Mouse (Mus musculus): ENCODE data around the gene Snrk. TPM values are rescaled to one million over a fixed set of nuclear protein-coding genes. Genes with fewer than 3 reads are reported as not detected.

The Snrk gene
- polyA plus RNA-seq, 1 experiment = 49.0 TPM

GRCm38 (mm10) chr9:122094171-122094570 lies 22.9 kb upstream of the Snrk start:
- no peak for DNase-seq
- H3K4me1 ChIP-seq (ENCODE audit: control insufficient read depth, insufficient read depth, low read length) = no peaks in the 10 kb centered on the region
- no peak overlapping the region for H3K4me3 ChIP-seq (ENCODE audit: insufficient read depth, low read depth, low read length)
- 83% methylated on average over 1 of the region's 1 CpGs for WGBS
- H3K27me3 ChIP-seq (replicated peaks; ENCODE audit: control insufficient read depth, insufficient read depth, low read length) = no peaks in the 10 kb centered on the region
- TF ChIP-seq CTCF (conservative IDR thresholded peaks at IDR 0.05; ENCODE audit: insufficient read depth, insufficient read length, low read depth, low read length) = no peak
- no peak for TF ChIP-seq POLR2A (IDR thresholded peaks at IDR 0.05; ENCODE audit: low read depth, low read length)
- no peak overlapping the region for H3K27ac ChIP-seq (ENCODE audit: insufficient read depth, low read depth, low read length)
- H3K36me3 ChIP-seq (ENCODE audit: control insufficient read depth, insufficient read depth, low read length) = no peaks in the 10 kb centered on the region

DNA sequence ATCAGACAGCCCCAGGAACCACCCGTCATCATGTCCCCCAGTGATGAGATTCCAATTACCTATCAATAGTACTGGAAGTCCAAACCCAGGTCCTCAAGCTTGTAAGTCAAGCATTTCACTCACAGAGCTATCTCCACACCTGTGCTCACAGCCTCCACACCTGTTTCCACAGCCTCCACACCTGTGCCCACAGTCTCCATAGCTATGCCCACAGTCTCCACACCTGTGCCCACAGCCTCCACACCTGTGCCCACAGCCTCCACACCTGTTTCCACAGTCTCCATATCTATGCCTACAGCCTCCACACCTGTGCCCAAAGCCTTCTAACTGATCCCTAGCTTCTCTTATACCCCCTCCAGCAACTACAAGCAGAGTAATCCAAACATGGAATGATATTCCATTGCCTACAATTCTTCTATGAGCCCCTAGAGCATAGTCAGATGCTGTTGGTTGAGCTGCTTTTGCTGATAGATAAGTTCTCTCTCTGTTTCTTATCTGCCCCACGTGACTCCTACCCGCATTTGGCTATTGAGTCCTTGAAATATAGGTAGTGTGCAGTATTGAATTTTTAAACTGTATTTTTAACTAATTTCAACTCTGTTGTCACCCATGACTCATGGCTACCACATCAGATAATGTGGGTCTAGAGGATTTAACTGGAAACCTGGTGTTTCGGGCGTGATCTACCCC lies 20.1 kb upstream of the Snrk start:
- TF ChIP-seq POLR2A (IDR thresholded peaks at IDR 0.05; ENCODE audit: low read depth, low read length) (no peak), CTCF (conservative IDR thresholded peaks at IDR 0.05; ENCODE audit: insufficient read depth, insufficient read length, low read depth, low read length) (no peak)
- no peaks in the 10 kb centered on the region for H3K27me3 ChIP-seq (replicated peaks; ENCODE audit: control insufficient read depth, insufficient read depth, low read length)

GRCm38 (mm10) chr9:122097535-122097934 lies 19.5 kb upstream of the Snrk start:
- Histone ChIP-seq H3K4me3 (ENCODE audit: insufficient read depth, low read depth, low read length) (no peak overlapping the region), H3K4me1 (ENCODE audit: control insufficient read depth, insufficient read depth, low read length) (no peaks in the 10 kb centered on the region), H3K27me3 (replicated peaks; ENCODE audit: control insufficient read depth, insufficient read depth, low read length) (no peaks in the 10 kb centered on the region), H3K27ac (ENCODE audit: insufficient read depth, low read depth, low read length) (no peak overlapping the region), H3K36me3 (ENCODE audit: control insufficient read depth, insufficient read depth, low read length) (no peaks in the 10 kb centered on the region)
- TF ChIP-seq POLR2A (IDR thresholded peaks at IDR 0.05; ENCODE audit: low read depth, low read length) (no peak), CTCF (conservative IDR thresholded peaks at IDR 0.05; ENCODE audit: insufficient read depth, insufficient read length, low read depth, low read length) (no peak)
- 70% methylated on average over 6 of the region's 6 CpGs for WGBS
- no peak for DNase-seq

More for the DNA sequence above, 20.1 kb upstream of the Snrk start:
- 97% methylated on average over 5 of the region's 5 CpGs for WGBS
- no peaks in the 10 kb centered on the region for H3K4me1 ChIP-seq (ENCODE audit: control insufficient read depth, insufficient read depth, low read length)
- H3K27ac ChIP-seq (ENCODE audit: insufficient read depth, low read depth, low read length) = no peak overlapping the region
- DNase-seq = no peak
- H3K36me3 ChIP-seq (ENCODE audit: control insufficient read depth, insufficient read depth, low read length) = no peaks in the 10 kb centered on the region
- no peak overlapping the region for H3K4me3 ChIP-seq (ENCODE audit: insufficient read depth, low read depth, low read length)

DNA sequence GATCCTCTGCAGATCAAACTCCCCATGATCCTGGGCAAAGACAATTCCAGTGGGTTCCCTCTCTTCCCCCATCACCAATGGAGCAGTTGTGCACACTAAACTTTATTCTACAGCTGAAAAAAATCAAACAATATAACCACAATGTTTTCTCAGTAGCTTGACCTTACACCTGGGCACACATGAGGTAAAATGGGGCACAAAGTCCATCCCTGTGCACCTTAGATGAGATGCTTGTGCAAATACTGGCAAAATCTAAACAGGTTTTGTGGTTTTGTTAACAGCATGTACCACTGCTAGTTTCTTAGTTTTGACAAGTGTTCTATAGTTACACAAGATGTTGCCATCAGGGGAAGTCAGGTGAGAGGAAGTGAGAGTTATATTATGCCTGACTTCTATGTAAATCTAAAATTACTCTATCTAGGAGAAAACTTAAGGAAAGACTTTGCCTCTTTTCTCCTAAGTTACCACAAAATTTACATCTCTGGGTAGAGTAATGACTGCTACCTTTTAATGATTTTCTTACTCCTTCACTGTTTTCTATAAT lies 16.4 kb upstream of the Snrk start:
- H3K4me1 ChIP-seq (ENCODE audit: control insufficient read depth, insufficient read depth, low read length) = no peaks in the 10 kb centered on the region
- TF ChIP-seq POLR2A (IDR thresholded peaks at IDR 0.05; ENCODE audit: low read depth, low read length) (no peak), CTCF (conservative IDR thresholded peaks at IDR 0.05; ENCODE audit: insufficient read depth, insufficient read length, low read depth, low read length) (no peak)
- no peak overlapping the region for H3K27ac ChIP-seq (ENCODE audit: insufficient read depth, low read depth, low read length)
- no peak for DNase-seq
- H3K36me3 ChIP-seq (ENCODE audit: control insufficient read depth, insufficient read depth, low read length) = no peaks in the 10 kb centered on the region
- H3K27me3 ChIP-seq (replicated peaks; ENCODE audit: control insufficient read depth, insufficient read depth, low read length) = no peaks in the 10 kb centered on the region
- no peak overlapping the region for H3K4me3 ChIP-seq (ENCODE audit: insufficient read depth, low read depth, low read length)

DNA sequence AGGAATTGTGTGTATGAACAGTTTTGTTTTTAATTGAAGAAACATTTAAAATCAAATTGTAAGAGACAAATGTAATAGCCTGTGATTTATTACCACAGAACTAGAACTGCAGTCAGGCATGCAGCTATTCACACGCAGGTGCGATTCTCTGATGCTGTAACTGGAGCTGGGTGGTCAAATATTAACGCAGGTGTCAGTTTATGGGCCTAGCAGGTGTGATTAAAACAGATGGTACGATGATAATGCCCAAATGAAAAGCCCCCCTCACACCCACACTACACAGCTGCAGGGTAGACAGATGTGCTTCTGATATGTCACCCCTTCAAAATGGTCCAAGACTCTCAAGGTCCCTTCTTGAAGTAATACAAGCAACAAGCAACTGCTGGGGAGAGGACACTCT lies 15.9 kb upstream of the Snrk start:
- H3K27ac ChIP-seq (ENCODE audit: insufficient read depth, low read depth, low read length) = no peak overlapping the region
- H3K4me3 ChIP-seq (ENCODE audit: insufficient read depth, low read depth, low read length) = no peak overlapping the region
- no peaks in the 10 kb centered on the region for H3K36me3 ChIP-seq (ENCODE audit: control insufficient read depth, insufficient read depth, low read length)
- no peak for DNase-seq
- TF ChIP-seq CTCF (conservative IDR thresholded peaks at IDR 0.05; ENCODE audit: insufficient read depth, insufficient read length, low read depth, low read length) (no peak), POLR2A (IDR thresholded peaks at IDR 0.05; ENCODE audit: low read depth, low read length) (no peak)
- H3K4me1 ChIP-seq (ENCODE audit: control insufficient read depth, insufficient read depth, low read length) = no peaks in the 10 kb centered on the region
- 33% methylated on average over 4 of the region's 4 CpGs for WGBS
- no peaks in the 10 kb centered on the region for H3K27me3 ChIP-seq (replicated peaks; ENCODE audit: control insufficient read depth, insufficient read depth, low read length)

DNA sequence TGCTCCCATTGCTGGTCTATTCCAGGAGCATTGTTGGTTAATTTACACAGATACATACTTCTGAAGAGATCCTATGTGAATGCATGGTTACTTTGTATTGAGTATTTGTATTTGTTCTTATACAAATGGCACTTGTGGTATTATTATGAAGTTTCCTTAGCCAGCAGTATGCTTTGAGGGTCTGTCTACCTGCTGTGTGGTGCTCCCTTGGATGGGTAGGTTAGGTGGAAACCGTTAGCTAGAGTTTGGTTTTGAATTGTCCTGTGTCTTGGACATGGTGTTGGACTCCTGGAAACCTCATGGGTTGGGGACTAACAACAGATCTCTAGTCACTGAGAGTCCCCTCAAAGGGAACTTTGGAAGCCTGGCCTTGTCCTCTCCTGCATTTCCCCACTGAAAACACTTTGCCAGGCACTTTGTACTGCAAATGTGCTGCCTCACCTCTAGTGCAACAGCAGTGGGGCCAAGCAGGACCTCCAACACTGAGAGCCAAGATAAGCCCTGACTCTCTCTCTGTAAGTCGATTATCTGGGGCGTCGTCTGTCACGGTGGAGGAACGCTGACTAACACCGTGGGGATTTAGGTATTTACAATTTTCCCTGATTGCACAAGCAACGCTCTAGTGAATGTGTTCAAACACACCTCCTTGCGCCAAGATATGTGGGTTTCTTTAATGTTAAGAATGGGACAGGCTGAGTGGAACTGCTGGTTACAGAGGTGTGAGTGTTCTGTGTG lies 13.3 kb upstream of the Snrk start:
- H3K27me3 ChIP-seq (replicated peaks; ENCODE audit: control insufficient read depth, insufficient read depth, low read length) = no peaks in the 10 kb centered on the region
- DNase-seq = no peak
- 68% methylated on average over 9 of the region's 9 CpGs for WGBS
- no peaks in the 10 kb centered on the region; the same call in 1 of the 2 replicates for H3K4me1 ChIP-seq (ENCODE audit: control insufficient read depth, insufficient read depth, low read length)
- no peak overlapping the region for H3K4me3 ChIP-seq (ENCODE audit: insufficient read depth, low read depth, low read length)
- no peaks in the 10 kb centered on the region for H3K36me3 ChIP-seq (ENCODE audit: control insufficient read depth, insufficient read depth, low read length)
- TF ChIP-seq CTCF (conservative IDR thresholded peaks at IDR 0.05; ENCODE audit: insufficient read depth, insufficient read length, low read depth, low read length) = no peak
- TF ChIP-seq POLR2A (IDR thresholded peaks at IDR 0.05; ENCODE audit: low read depth, low read length) = no peak
- no peak overlapping the region for H3K27ac ChIP-seq (ENCODE audit: insufficient read depth, low read depth, low read length)

GRCm38 (mm10) chr9:122104285-122104829 lies 12.7 kb upstream of the Snrk start:
- Histone ChIP-seq H3K36me3 (ENCODE audit: control insufficient read depth, insufficient read depth, low read length) (no peaks in the 10 kb centered on the region), H3K4me3 (ENCODE audit: insufficient read depth, low read depth, low read length) (no peak overlapping the region), H3K27me3 (replicated peaks; ENCODE audit: control insufficient read depth, insufficient read depth, low read length) (no peaks in the 10 kb centered on the region), H3K27ac (ENCODE audit: insufficient read depth, low read depth, low read length) (no peak overlapping the region), H3K4me1 (ENCODE audit: control insufficient read depth, insufficient read depth, low read length) (no peaks in the 10 kb centered on the region; the same call in 1 of the 2 replicates)
- DNase-seq = no peak
- WGBS = 69% methylated on average over 7 of the region's 7 CpGs
- TF ChIP-seq POLR2A (IDR thresholded peaks at IDR 0.05; ENCODE audit: low read depth, low read length) (no peak), CTCF (conservative IDR thresholded peaks at IDR 0.05; ENCODE audit: insufficient read depth, insufficient read length, low read depth, low read length) (no peak)

Data from kidney, adult 2 months (tissue).